Mouse (Mus musculus) embryonic fibroblast, embryonic 13.5 days (primary cell): Measurements from ENCODE around the gene Cep164.

Experiments
- CTCF ChIP-seq: IDR thresholded peaks from 2 replicates; pipeline ENCODE4 v1.5.1; 2011; ENCODE audit warnings: mild to moderate bottlenecking, control low read depth, low read length, moderate library complexity, borderline replicate concordance; ENCODE audit not compliant: insufficient read depth
- POLR2A ChIP-seq: IDR thresholded peaks from 2 replicates; pipeline ENCODE4 v1.6.1; 2011; ENCODE audit warnings: low read depth, mild to moderate bottlenecking, control low read depth, low read length, moderate library complexity

DNA sequence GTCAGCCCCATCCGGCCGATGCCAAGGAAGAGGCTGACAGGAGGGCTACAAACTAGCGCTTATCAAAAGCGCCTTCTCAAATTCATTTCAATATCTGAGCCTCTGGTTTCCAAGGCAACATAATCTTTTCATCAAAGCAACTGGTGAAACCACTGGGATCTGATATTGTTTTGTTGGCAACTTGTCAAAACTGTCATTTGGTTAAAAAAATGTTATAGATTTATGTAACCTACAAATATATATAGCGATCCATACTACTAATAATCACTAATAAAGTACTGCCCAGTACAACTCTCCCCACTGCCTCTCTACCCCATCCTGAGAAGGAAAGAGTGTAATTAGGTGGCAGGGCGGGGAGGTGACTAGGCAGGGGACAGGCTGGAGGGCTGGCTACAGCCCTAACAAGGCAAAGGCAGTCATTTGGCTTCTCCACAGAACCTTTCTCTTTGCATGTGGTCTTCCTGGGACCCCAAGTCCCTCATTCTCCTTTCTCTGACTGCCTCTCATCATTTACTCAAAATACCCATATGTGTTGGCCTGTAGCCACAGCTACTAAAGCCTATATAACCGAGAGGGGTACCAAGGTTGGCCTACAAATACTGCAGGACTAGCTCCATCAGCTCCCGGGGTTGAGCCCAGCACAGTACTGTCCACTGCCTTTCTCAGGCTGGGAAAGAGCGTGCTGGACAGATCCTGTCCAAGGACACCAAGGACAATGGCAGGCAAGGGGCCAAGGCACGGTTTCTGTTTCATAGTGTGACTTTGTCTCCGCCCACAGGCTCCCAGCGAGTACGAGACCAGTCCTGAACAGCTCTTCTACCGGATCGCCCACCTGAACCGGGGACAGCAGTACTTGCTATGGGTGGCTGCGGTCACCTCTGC, 88.5 kb downstream of the Cep164 start:
- no peak for TF ChIP-seq CTCF
- no peak for TF ChIP-seq POLR2A
